ENCODE assay signal across 23 mouse cellular contexts in the genomic region with DNA sequence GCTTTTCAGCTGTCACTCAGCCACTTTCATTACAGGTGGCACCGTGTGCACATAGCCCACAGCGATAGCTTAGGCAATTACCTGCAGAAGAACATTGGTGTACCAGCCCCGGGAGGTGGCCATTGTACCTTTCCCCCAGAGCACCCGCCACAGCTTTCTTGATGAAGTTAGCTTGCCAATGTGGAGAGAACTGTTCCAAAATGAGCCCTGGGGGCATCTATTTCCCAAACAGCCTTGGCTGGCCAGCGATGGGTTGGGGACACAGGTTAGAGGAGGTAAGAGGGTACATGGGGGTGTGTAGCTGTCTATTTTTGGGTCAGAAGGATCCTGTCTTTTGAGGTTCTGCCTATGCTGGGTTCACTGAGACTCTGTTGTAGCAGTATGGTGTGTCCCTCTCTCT. TPM values are rescaled to one million over a fixed set of nuclear protein-coding genes. Genes with fewer than 3 reads are reported as not detected.
DNase-seq lines count a peak whose midpoint lies in the region; ATAC-seq lines count a peak whose summit lies in the region.
"Had no signal": no experiment of that assay in that cellular context is flagged by ENCODE, and none has a peak within 500 bp of the region (broad histone marks: within the 10 kb centered on the region; RNA-seq: fewer than 3 reads in every experiment).

No protein-coding gene starts in this region.

- H3K27ac ChIP-seq in brown adipose tissue, adult 24 weeks (replicated peaks; ENCODE audit: low read depth, low read length) = peak overlapping the region; percentile 99
- H3K27ac ChIP-seq: embryonic facial prominence, embryonic 10.5 days; embryonic facial prominence, embryonic 12.5 days; forebrain, embryonic 13.5 days; forebrain, embryonic 15.5 days had no signal

- peak; percentile 74 for DNase-seq in adrenal gland, postnatal 10 days
- DNase-seq in adrenal gland, postnatal 36 days = no peak
- peak; percentile 10 for DNase-seq in cerebellum, adult 11-12 months
- peak; percentile 7 for DNase-seq in brain, adult 2 months (ENCODE audit: low read depth, low spot score)
- DNase-seq: adrenal gland, adult 8-10 months; cerebellum, adult 11 months; cerebellum, adult 2 months; cerebellum, adult 9-10 months; cerebellum, postnatal 25 days; forebrain, postnatal 0 days had no signal

- H3K4me1 ChIP-seq in brown adipose tissue, adult 24 weeks (ENCODE audit: control insufficient read depth, insufficient read depth, insufficient read length, low read length) = peaks cover 15% of the 10 kb centered on the region; the same call in 1 of the 2 replicates
- H3K4me1 ChIP-seq: embryonic facial prominence, embryonic 12.5 days; forebrain, embryonic 13.5 days; forebrain, embryonic 15.5 days had no signal

- ATAC-seq in cerebellum, adult (ENCODE audit: insufficient number of reproducible peaks, low FRiP score, low TSS enrichment) = no peak
- no peak for ATAC-seq in monocyte, adult 5-6 weeks (replicated peaks; ENCODE audit: insufficient number of reproducible peaks, low FRiP score, low TSS enrichment, poor library complexity, severe bottlenecking)
- ATAC-seq: activated CD4-positive, CD25-positive, alpha-beta regulatory T cell, adult 4 months; forebrain, embryonic 13.5 days; forebrain, embryonic 15.5 days; forebrain, postnatal 0 days; Patski had no signal

- H3K4me3 ChIP-seq in brown adipose tissue, adult 24 weeks (ENCODE audit: insufficient read depth, low read depth, low read length) = no peak overlapping the region
- H3K4me3 ChIP-seq: embryonic facial prominence, embryonic 10.5 days; embryonic facial prominence, embryonic 12.5 days; forebrain, embryonic 13.5 days; forebrain, embryonic 15.5 days had no signal

RNA-seq across cellular contexts. Expression of gene Zfp831, which starts 33.4 kb away (rescaled TPM):
- total RNA-seq in adrenal gland, postnatal 10 days (2021) = under 1 TPM; 0.54 to 0.64 TPM
- total RNA-seq in adrenal gland, postnatal 36 days (2021) = under 1 TPM; 0.03 to 0.10 TPM
- polyA plus RNA-seq in brown adipose tissue, adult 24 weeks (2012; ENCODE audit: insufficient read depth, insufficient read length, missing spikeins) = not detected in 2 replicates
- total RNA-seq in monocyte, adult 5-6 weeks (2017) = 8.4 to 20.3 TPM (median 8.5 TPM) in 3 replicates
- polyA plus RNA-seq: C2C12; embryonic facial prominence, embryonic 10.5 days; embryonic facial prominence, embryonic 12.5 days; embryonic facial prominence, embryonic 14.5 days; forebrain, embryonic 11.5 days; forebrain, embryonic 13.5 days; forebrain, embryonic 15.5 days; G1E; Patski had no signal

Comparison
In these comparisons a context has a peak if more than half of its experiments do, and no peak if none do; other contexts are left out.
1. DNase-seq: peak in adrenal gland, postnatal 10 days (single experiment), cerebellum, adult 11-12 months (single experiment) and brain, adult 2 months (single experiment); none in adrenal gland, postnatal 36 days (0 of 2).